Mouse (Mus musculus) small intestine, adult 2 months (tissue): Measurements from ENCODE around the gene Prpf8. TPM values are rescaled to one million over a fixed set of nuclear protein-coding genes. Genes with fewer than 3 reads are reported as not detected.

Experiments
- H3K27ac ChIP-seq: fragments of 200-500 bp; 2 replicates; pipeline ENCODE4 v1.5.1; 2012; ENCODE audit warnings: low read depth, low read length, control low read depth, inconsistent platforms; ENCODE audit not compliant: insufficient read depth
- H3K27me3 ChIP-seq: fragments of 200-500 bp; 2 replicates; pipeline ENCODE4 v1.6.1; 2012; ENCODE audit warnings: mild to moderate bottlenecking, moderate library complexity, low read length, inconsistent platforms; ENCODE audit not compliant: control insufficient read depth, insufficient read depth
- H3K36me3 ChIP-seq: fragments of 200-500 bp; 2 replicates; pipeline ENCODE4 v1.6.1; 2012; ENCODE audit warnings: mild to moderate bottlenecking, low read length, control low read depth, inconsistent platforms; ENCODE audit not compliant: control insufficient read depth, insufficient read depth
- H3K4me1 ChIP-seq: fragments of 200-500 bp; 2 replicates; pipeline ENCODE4 v1.6.1; 2012; ENCODE audit warnings: low read length, inconsistent platforms, mixed read lengths; ENCODE audit not compliant: control insufficient read depth, insufficient read depth, insufficient read length
- H3K4me3 ChIP-seq: fragments of 200-500 bp; 2 replicates; pipeline ENCODE4 v1.5.1; 2012; ENCODE audit warnings: low read depth, mild to moderate bottlenecking, control low read depth, inconsistent platforms, low read length, moderate library complexity
- CTCF ChIP-seq: fragments of 200-500 bp; IDR thresholded peaks from 2 replicates; pipeline ENCODE4 v1.5.1; 2012; ENCODE audit warnings: low read depth, mild to moderate bottlenecking, control low read depth, inconsistent platforms, low read length, moderate library complexity, mixed read lengths; ENCODE audit not compliant: insufficient replicate concordance, insufficient read length; ENCODE audit errors: extremely low read depth
- POLR2A ChIP-seq: fragments of 200-500 bp; IDR thresholded peaks from 2 replicates; pipeline ENCODE4 v1.6.1; 2012; ENCODE audit warnings: low read depth, mild to moderate bottlenecking, control low read depth, inconsistent platforms, low read length, moderate library complexity
- WGBS: fragments of 180-500 bp; shearing (Covaris S2); methylation state at CpG from one replicate; pipeline ENCODE4 v1.1.7; 2018; 5-methylcytosine and 5-hydroxymethylcytosine counted together
- polyA plus RNA-seq: library from polyadenylated mRNA; depleted of rRNA; stranded (reverse); fragments of >200 nt; gene quantifications from 2 replicates; pipeline ENCODE4 v1.2.3, GENCODE M21; 2012

Prpf8 gene
- polyA plus RNA-seq, 1 experiment = 44.2 TPM

- no peaks in the 10 kb centered on the region for H3K27me3 ChIP-seq
- WGBS = 5% methylated on average over 9 of the region's 9 CpGs
- peak overlapping the region; percentile 99 for H3K27ac ChIP-seq
- H3K36me3 ChIP-seq = peaks cover 27% of the 10 kb centered on the region
- no peak for TF ChIP-seq POLR2A
- no peak for TF ChIP-seq CTCF
- peaks cover 26% of the 10 kb centered on the region for H3K4me1 ChIP-seq
- H3K4me3 ChIP-seq = peak overlapping the region; percentile 97
Measured at GRCm38 (mm10) chr11:75462865-75463336, 23.7 kb upstream of the Prpf8 start.

DNA sequence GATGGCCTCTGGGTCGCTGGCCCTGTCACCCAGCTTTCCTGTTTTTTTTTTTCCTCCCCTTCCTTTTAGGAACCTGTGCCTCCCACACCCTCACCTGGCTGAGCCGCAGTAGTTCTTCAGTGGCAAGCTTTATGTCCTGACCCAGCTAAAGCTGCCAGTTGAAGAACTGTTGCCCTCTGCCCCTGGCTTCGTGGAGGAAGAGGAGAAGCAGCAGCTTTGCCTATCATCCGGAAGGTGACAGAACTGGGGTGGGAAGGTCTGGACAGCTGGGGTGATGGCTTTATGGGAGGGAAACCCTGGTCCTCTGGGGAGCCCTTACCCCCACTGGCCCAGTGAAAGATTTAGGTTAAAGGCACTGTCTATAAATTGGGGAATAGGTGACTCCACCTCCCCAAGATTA is 23.0 kb upstream of the Prpf8 start:
- H3K27me3 ChIP-seq = no peaks in the 10 kb centered on the region
- H3K4me1 ChIP-seq = peaks cover 30% of the 10 kb centered on the region
- TF ChIP-seq POLR2A (no peak), CTCF (no peak)
- peak overlapping the region; percentile 97 for H3K4me3 ChIP-seq
- H3K36me3 ChIP-seq = peaks cover 27% of the 10 kb centered on the region
- 26% methylated on average over 4 of the region's 4 CpGs for WGBS
- peak overlapping the region; percentile 44 for H3K27ac ChIP-seq

GRCm38 (mm10) chr11:75464417-75464816 is 22.2 kb upstream of the Prpf8 start:
- TF ChIP-seq CTCF (no peak), POLR2A (no peak)
- Histone ChIP-seq H3K27ac (no peak overlapping the region), H3K4me1 (peaks cover 29% of the 10 kb centered on the region), H3K4me3 (no peak overlapping the region), H3K36me3 (peaks cover 27% of the 10 kb centered on the region), H3K27me3 (no peaks in the 10 kb centered on the region)
- WGBS = 76% methylated on average over 6 of the region's 6 CpGs

GRCm38 (mm10) chr11:75465051-75465450 is 21.6 kb upstream of the Prpf8 start:
- Histone ChIP-seq H3K4me3 (no peak overlapping the region), H3K4me1 (peaks cover 26% of the 10 kb centered on the region), H3K27me3 (no peaks in the 10 kb centered on the region), H3K27ac (no peak overlapping the region), H3K36me3 (peaks cover 27% of the 10 kb centered on the region)
- 78% methylated on average over 6 of the region's 6 CpGs for WGBS
- TF ChIP-seq POLR2A (no peak), CTCF (no peak)

GRCm38 (mm10) chr11:75466731-75467505 is 19.7 kb upstream of the Prpf8 start:
- no peak for TF ChIP-seq POLR2A
- TF ChIP-seq CTCF = peak; percentile 33; the same call in 1 of the 2 replicates
- H3K36me3 ChIP-seq = peaks cover 27% of the 10 kb centered on the region
- no peak overlapping the region for H3K27ac ChIP-seq
- no peaks in the 10 kb centered on the region for H3K27me3 ChIP-seq
- H3K4me1 ChIP-seq = peaks cover 27% of the 10 kb centered on the region
- H3K4me3 ChIP-seq = no peak overlapping the region
- 98% methylated on average over 4 of the region's 4 CpGs for WGBS

GRCm38 (mm10) chr11:75467512-75468215 is 19.0 kb upstream of the Prpf8 start:
- Histone ChIP-seq H3K4me1 (peaks cover 29% of the 10 kb centered on the region), H3K27ac (peak overlapping the region; percentile 0; the same call in 1 of the 2 replicates), H3K4me3 (peak overlapping the region; percentile 60), H3K27me3 (no peaks in the 10 kb centered on the region), H3K36me3 (peaks cover 27% of the 10 kb centered on the region)
- peak; percentile 45; the same call in 1 of the 2 replicates for TF ChIP-seq POLR2A
- 0 out of 2 replicates have a peak, but pooled peaks have one; percentile 20 for TF ChIP-seq CTCF
- 17% methylated on average over 19 of the region's 19 CpGs for WGBS

DNA sequence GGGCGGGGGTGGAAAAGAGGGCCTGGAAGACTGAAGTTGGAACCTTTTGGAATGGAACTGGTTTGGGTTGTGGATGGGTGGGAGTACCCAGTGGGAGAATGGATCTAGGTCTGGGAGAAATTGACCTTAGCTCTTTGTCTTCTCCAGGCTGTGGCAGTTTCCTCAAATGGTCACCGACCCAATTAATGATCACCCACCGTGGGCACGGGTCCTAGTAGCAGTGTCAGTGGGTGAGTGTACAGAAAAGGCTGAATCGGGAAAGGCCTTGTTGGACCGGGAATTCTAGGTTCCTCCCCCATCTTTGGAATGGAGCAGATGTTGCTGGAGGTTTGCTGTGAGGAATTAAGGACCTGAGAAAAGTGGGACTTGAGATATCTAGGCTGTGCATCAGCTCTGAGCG is 18.2 kb upstream of the Prpf8 start:
- WGBS = 63% methylated on average over 7 of the region's 7 CpGs
- H3K27ac ChIP-seq = peak overlapping the region; percentile 0; the same call in 1 of the 2 replicates
- H3K36me3 ChIP-seq = peaks cover 25% of the 10 kb centered on the region
- peak overlapping the region; percentile 60 for H3K4me3 ChIP-seq
- H3K4me1 ChIP-seq = peaks cover 34% of the 10 kb centered on the region
- TF ChIP-seq POLR2A = no peak
- TF ChIP-seq CTCF = no peak
- H3K27me3 ChIP-seq = no peaks in the 10 kb centered on the region
